Mouse (Mus musculus) embryonic fibroblast, embryonic 13.5 days (primary cell): ENCODE results near the gene Pnp.

Experiments
- CTCF ChIP-seq: IDR thresholded peaks from 2 replicates; pipeline ENCODE4 v1.5.1; 2011; ENCODE audit warnings: mild to moderate bottlenecking, control low read depth, low read length, moderate library complexity, borderline replicate concordance; ENCODE audit not compliant: insufficient read depth
- POLR2A ChIP-seq: IDR thresholded peaks from 2 replicates; pipeline ENCODE4 v1.6.1; 2011; ENCODE audit warnings: low read depth, mild to moderate bottlenecking, control low read depth, low read length, moderate library complexity

DNA sequence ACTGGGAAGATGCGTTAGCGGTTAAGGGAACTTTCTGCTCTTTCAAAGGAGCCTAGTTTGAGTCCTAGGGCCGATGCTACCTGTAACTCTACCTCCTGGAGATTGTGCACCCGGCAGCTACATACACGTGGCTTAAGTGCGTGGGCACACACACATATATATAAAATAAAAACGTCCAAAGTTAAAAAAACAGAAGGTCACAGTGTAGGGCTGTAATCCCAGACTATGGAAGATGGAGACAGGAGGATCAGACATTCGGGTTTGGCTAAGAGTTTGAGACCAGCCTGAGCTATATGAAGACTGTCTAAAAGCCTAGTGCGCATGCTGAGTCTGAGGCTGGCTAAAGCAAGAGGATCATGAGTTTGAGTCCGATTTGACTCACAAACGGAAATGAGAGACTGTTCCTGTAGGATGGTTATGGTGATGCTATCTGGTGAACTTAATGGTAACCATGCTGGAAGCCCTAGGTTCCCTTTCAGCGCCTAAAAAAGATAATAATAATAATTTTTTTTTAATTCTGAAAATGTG, 675 bp downstream of the Pnp start:
- no peak for TF ChIP-seq CTCF
- peak; percentile 10; the same call in 1 of the 2 replicates for TF ChIP-seq POLR2A
